Mouse (Mus musculus): ENCODE data around the gene Ccdc12.

Ccdc12 gene

GRCm38 (mm10) chr9:110680736-110681507 is 24.6 kb downstream of the Ccdc12 start:
- POLR2A ChIA-PET = interaction anchor here in 2 of 4 experiments (0.9 to 2.9 kb wide), 10 partner anchors 9 to 376 kb away, joined by 3 to 11 read pairs (median 4); partner anchors contain the start of genes Ccdc12 (in 1 of the 2), Elp6 (in 1 of the 2) and Nbeal2 (in 1 of the 2)
- CTCF ChIA-PET = interaction anchor here in 2 of 4 experiments (1.1 to 1.4 kb wide), 4 partner anchors 8 to 45 kb away, joined by 3 to 4 read pairs (median 3); no protein-coding TSS in a partner anchor

- CTCF ChIA-PET = interaction anchor here in 2 of 4 experiments (1.0 to 1.4 kb wide), 4 partner anchors 9 to 46 kb away, joined by 3 to 13 read pairs (median 4); no protein-coding TSS in a partner anchor
Observed at GRCm38 (mm10) chr9:110681817-110682216, 25.5 kb downstream of the Ccdc12 start.

GRCm38 (mm10) chr9:110682255-110682654 is 26.0 kb downstream of the Ccdc12 start:
- ChIA-PET CTCF (interaction anchor here in 2 of 4 experiments (0.5 to 1.4 kb wide), 3 partner anchors 22 to 30 kb away, joined by 4 to 13 read pairs (median 6); no protein-coding TSS in a partner anchor), POLR2A (interaction anchor here in 2 of 4 experiments (0.7 to 2.4 kb wide), 6 partner anchors 11 to 28 kb away, joined by 3 to 11 read pairs (median 4); partner anchors contain the start of gene Nbeal2 (in 1 of the 2))

More at GRCm38 (mm10) chr9:110681817-110682216, 25.5 kb downstream of the Ccdc12 start:
- POLR2A ChIA-PET = interaction anchor here in 2 of 4 experiments (0.7 to 2.4 kb wide), 8 partner anchors 11 to 30 kb away, joined by 3 to 11 read pairs (median 4); partner anchors contain the start of gene Nbeal2 (in 1 of the 2)

- ChIA-PET CTCF (interaction anchor here in 2 of 4 experiments (0.5 to 1.4 kb wide), 3 partner anchors 23 to 29 kb away, joined by 4 to 13 read pairs (median 6); no protein-coding TSS in a partner anchor), POLR2A (interaction anchor here in 3 of 4 experiments (0.6 to 2.4 kb wide), 5 partner anchors 12 to 66 kb away, joined by 4 to 11 read pairs (median 4); partner anchors contain the start of gene Nbeal2 (in 1 of the 3))
Observed at GRCm38 (mm10) chr9:110682697-110683096, 26.4 kb downstream of the Ccdc12 start.

- ChIA-PET POLR2A (interaction anchor here in 2 of 4 experiments (0.7 to 2.1 kb wide), 8 partner anchors 12 to 114 kb away, joined by 3 to 13 read pairs (median 4); partner anchors contain the start of genes Nbeal2 (in 1 of the 2) and Prss42 (in 1 of the 2)), CTCF (interaction anchor here in 2 of 4 experiments (1.2 to 2.8 kb wide), 5 partner anchors 11 to 52 kb away, joined by 3 to 10 read pairs (median 5); no protein-coding TSS in a partner anchor)
Observed at GRCm38 (mm10) chr9:110683574-110684099, 27.3 kb downstream of the Ccdc12 start.

GRCm38 (mm10) chr9:110684100-110684831 is 28.0 kb downstream of the Ccdc12 start:
- ChIA-PET POLR2A (interaction anchor here in 2 of 4 experiments (0.7 to 2.2 kb wide), 15 partner anchors 8 to 113 kb away, joined by 3 to 13 read pairs (median 4); partner anchors contain the start of genes Nbeal2 (in 2 of the 2) and Prss42 (in 1 of the 2)), CTCF (interaction anchor here in 2 of 4 experiments (0.7 to 2.8 kb wide), 7 partner anchors 12 to 97 kb away, joined by 3 to 10 read pairs (median 3); no protein-coding TSS in a partner anchor)

GRCm38 (mm10) chr9:110685187-110685586 is 28.9 kb downstream of the Ccdc12 start:
- CTCF ChIA-PET = interaction anchor here in 2 of 4 experiments (0.7 to 2.9 kb wide), 8 partner anchors 11 to 237 kb away, joined by 3 to 17 read pairs (median 6); no protein-coding TSS in a partner anchor
- POLR2A ChIA-PET = interaction anchor here in 2 of 4 experiments (0.9 to 2.2 kb wide), 14 partner anchors 8 to 60 kb away, joined by 3 to 13 read pairs (median 4); no protein-coding TSS in a partner anchor

GRCm38 (mm10) chr9:110685591-110685990 is 29.3 kb downstream of the Ccdc12 start:
- POLR2A ChIA-PET = interaction anchor here in 2 of 4 experiments (0.9 to 2.2 kb wide), 11 partner anchors 8 to 61 kb away, joined by 3 to 13 read pairs (median 4); no protein-coding TSS in a partner anchor
- CTCF ChIA-PET = interaction anchor here in 2 of 4 experiments (0.5 to 2.9 kb wide), 6 partner anchors 10 to 411 kb away, joined by 4 to 17 read pairs (median 6); no protein-coding TSS in a partner anchor

- POLR2A ChIA-PET = interaction anchor here in 2 of 4 experiments (1.0 to 2.2 kb wide), 5 partner anchors 11 to 278 kb away, joined by 3 to 5 read pairs (median 3); partner anchors contain the start of gene Ptpn23 (in 1 of the 2)
- CTCF ChIA-PET = interaction anchor here in 3 of 4 experiments (0.9 to 2.9 kb wide), 8 partner anchors 10 to 95 kb away, joined by 3 to 17 read pairs (median 6); no protein-coding TSS in a partner anchor
Observed at GRCm38 (mm10) chr9:110686472-110686871, 30.2 kb downstream of the Ccdc12 start.

- POLR2A ChIA-PET = interaction anchor here in 2 of 4 experiments (0.5 to 1.4 kb wide), 7 partner anchors 9 to 279 kb away, joined by 3 to 5 read pairs (median 3); partner anchors contain the start of gene Ptpn23 (in 1 of the 2)
- CTCF ChIA-PET = interaction anchor here (0.6 to 2.9 kb wide), 10 partner anchors 9 to 134 kb away, joined by 3 to 17 read pairs (median 4); no protein-coding TSS in a partner anchor
Observed at GRCm38 (mm10) chr9:110687061-110687460, 30.8 kb downstream of the Ccdc12 start.

- ChIA-PET CTCF (interaction anchor here in 1 of 4 experiments (2.9 kb wide), 1 partner anchor 15 kb away, joined by 17 read pairs; no protein-coding TSS in a partner anchor), POLR2A (interaction anchor here in 3 of 4 experiments (0.5 to 1.4 kb wide), 6 partner anchors 10 to 190 kb away, joined by 3 to 4 read pairs (median 4); no protein-coding TSS in a partner anchor)
Observed at GRCm38 (mm10) chr9:110687846-110688245, 31.5 kb downstream of the Ccdc12 start.

GRCm38 (mm10) chr9:110689261-110689779 is 33.0 kb downstream of the Ccdc12 start:
- CTCF ChIA-PET = no interaction called here
- POLR2A ChIA-PET = interaction anchor here in 1 of 4 experiments (1.7 to 2.3 kb wide), 2 partner anchors 9 to 51 kb away, joined by 3 to 8 read pairs; no protein-coding TSS in a partner anchor

GRCm38 (mm10) chr9:110695165-110695755 is 39.0 kb downstream of the Ccdc12 start:
- ChIA-PET POLR2A (interaction anchor here in 2 of 4 experiments (0.6 to 1.5 kb wide), 5 partner anchors 11 to 289 kb away, joined by 3 to 4 read pairs (median 3); partner anchors contain the start of gene Ccdc12 (in 1 of the 2)), CTCF (interaction anchor here in 3 of 4 experiments (0.6 to 2.1 kb wide), 8 partner anchors 8 to 166 kb away, joined by 3 to 11 read pairs (median 4); no protein-coding TSS in a partner anchor)

- CTCF ChIA-PET = interaction anchor here in 3 of 4 experiments (0.6 to 2.1 kb wide), 5 partner anchors 9 to 61 kb away, joined by 3 to 11 read pairs (median 3); no protein-coding TSS in a partner anchor
- POLR2A ChIA-PET = interaction anchor here in 2 of 4 experiments (1.1 to 1.5 kb wide), 4 partner anchors 12 to 40 kb away, joined by 3 to 4 read pairs (median 4); partner anchors contain the start of gene Ccdc12 (in 1 of the 2)
Observed at GRCm38 (mm10) chr9:110696427-110696826, 40.1 kb downstream of the Ccdc12 start.

GRCm38 (mm10) chr9:110697465-110697864 is 41.2 kb downstream of the Ccdc12 start:
- ChIA-PET CTCF (interaction anchor here in 1 of 4 experiments (2.1 kb wide), 1 partner anchor 10 kb away, joined by 11 read pairs; no protein-coding TSS in a partner anchor), POLR2A (interaction anchor here in 2 of 4 experiments (0.6 to 1.1 kb wide), 2 partner anchors 10 to 18 kb away, joined by 3 to 4 read pairs; no protein-coding TSS in a partner anchor)

All from embryonic stem cell, embryonic (primary cell).